Mouse (Mus musculus): ENCODE data around the gene Selenof.

The Selenof gene

GRCm38 (mm10) chr3:144640033-144640432 is 69.9 kb downstream of the Selenof start:
- no peak for DNase-seq (ENCODE audit: low read depth, low spot score)

- DNase-seq (ENCODE audit: low read depth, low spot score) = no peak
These were observed 72.0 kb downstream of the Selenof start for GRCm38 (mm10) chr3:144642141-144642540.

GRCm38 (mm10) chr3:144643301-144643871 is 73.3 kb downstream of the Selenof start:
- DNase-seq (ENCODE audit: low read depth, low spot score) = no peak

- DNase-seq (ENCODE audit: low read depth, low spot score) = no peak
These were observed 74.1 kb downstream of the Selenof start for GRCm38 (mm10) chr3:144644202-144644601.
